Mouse (Mus musculus): ENCODE data around the gene Slco3a1.

Gene Slco3a1

DNA sequence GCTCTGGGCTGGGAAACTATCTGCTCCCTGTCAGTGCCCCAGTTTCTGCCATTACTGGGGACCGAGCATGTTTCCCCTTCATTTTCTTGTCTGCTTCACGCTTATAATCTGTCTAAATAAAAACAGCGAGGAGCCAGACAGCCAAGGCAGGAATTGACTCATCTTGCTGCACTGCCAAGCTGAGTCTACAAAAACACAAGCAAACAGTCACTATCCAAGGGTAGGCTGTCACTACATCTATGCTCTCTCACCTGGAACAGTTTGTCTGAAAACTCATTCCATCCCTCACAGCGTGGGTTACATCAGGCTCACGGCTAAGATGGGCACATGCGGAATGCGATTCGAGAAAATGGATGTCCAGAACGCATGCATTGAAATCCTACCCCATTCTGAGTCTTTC lies 207.6 kb downstream of the Slco3a1 start:
- DNase-seq (ENCODE audit: low read depth): no peak

DNA sequence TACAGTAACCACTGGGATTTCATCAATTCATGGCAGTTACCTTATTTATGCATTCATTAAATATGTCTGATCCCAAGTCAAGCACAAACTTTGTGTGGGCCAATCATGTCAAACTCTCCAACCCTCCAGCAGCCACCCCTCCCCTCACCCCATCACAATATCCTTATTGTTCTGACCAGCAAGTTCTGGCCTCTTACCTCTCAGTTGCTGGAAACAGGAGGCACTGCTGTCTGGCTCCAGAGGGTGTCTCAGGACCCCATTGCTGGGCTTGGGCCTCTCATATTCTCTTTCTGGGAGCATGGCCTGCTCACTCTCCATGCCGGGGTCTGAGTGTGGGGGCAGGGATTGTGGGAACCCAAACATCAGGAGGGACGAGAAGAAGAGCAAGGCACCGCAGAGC lies 208.1 kb downstream of the Slco3a1 start:
- no peak for DNase-seq (ENCODE audit: low read depth)

DNA sequence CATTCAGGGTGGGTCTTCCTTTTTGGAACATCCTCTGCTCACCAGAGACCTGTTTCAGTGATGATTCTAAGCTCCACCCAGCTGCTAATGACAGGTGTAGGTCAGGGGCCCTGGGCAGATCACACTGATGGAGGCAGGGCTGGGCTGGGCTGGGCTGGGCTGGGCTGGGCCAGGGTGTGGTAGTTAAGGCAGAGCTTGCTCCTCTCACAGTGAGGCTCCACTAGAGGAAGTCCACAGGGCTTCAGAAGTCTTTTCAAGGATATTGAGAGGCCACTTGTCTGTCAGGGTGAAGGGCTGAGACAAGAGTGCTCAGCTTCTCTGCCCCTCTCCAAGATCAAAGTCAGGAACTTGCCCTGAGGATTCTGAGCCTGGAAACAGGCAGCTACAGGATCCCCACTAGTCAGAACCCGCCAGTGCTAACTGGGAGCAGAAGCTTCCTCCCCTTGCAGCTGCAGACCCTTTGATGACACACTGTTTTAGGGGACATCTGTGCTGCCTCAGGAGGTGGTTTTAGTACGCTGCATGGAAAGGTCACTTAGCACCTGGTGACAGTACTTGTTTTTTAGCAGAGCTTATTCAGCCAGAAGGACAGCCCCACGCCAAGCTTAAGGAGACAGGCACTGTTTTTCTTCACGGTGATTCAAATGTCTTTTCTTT lies 213.3 kb downstream of the Slco3a1 start:
- peak; percentile 7 for DNase-seq (ENCODE audit: low read depth)

DNA sequence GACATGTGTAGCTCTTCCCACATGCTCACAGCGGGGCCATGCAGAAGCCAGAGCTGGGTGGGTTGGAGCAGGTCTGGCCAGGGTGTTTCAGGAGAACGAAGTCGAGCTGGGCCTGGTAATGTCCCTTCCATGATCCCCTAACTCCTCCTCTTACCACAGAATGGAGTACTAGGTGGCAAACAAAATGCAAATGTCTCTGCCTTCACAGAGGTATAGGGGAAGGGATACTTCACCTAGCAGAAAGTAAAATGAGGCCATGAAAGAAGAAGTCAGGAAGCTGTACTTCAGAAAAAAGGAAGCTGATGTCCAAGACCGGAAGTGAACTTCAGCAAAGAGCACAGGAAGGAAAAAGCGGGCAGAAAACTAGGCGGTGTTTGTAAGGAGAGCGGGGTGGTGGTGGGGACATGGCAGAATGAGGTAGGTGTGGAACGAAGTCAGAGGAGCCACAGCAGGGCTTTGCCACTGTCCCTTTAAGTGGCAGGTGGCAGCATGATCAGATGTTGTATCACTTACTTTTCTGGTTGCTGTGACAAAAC lies 214.1 kb downstream of the Slco3a1 start:
- peak; percentile 35 for DNase-seq (ENCODE audit: low read depth)

DNA sequence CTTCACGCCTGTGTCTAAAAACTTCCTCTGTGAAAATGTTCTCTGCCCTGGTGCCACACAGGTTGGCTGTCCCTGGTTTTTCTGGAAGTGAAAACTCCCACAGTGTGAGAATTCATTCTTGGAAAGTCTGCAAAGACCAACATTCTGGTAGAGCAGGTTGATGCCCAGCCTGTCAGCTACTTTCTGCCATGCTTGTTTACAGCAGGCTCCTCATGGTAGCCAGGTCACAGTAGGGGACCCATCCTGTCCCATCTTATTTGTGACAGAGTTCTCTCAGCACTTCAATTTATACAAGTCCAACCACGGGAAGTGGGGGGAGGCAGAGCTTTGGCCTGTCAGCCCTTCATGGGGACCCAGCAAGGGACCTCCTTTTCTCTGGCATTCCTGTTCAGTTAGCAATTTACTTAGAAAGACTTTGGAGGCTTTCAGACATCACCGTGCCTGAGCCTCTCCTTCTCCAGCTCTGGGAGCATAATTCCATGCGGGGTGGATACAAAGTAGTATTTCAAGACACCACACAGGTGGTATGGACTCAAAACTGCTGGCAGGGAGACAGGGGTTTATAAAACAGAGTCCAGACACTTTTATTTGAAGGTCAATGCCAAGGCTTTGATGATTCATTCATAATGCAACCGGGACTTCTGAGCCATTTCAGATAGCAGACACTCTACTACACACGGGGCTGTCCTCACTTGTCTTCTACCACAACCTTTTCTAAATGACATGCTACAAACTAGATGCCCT lies 216.7 kb downstream of the Slco3a1 start:
- DNase-seq (ENCODE audit: low read depth): no peak

DNA sequence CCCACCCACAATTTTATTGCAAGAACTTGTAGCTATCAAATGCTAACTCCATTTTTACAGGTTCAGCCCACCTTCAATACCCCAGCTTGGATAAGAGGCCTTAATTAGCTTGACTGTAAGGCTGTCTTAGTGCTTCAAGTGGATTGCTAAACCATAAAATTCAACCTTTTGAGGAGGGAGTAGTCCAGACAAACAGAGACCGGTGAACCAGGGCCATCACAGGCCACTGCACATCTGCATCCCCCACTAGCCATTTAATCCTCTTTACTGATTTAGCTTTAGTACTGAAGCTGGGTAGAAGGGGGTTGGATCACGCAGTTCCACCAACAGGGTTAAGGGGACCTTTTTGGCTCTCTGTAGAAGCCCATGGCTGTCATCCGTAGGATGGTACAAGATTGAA lies 222.3 kb downstream of the Slco3a1 start:
- DNase-seq (ENCODE audit: low read depth): no peak

DNA sequence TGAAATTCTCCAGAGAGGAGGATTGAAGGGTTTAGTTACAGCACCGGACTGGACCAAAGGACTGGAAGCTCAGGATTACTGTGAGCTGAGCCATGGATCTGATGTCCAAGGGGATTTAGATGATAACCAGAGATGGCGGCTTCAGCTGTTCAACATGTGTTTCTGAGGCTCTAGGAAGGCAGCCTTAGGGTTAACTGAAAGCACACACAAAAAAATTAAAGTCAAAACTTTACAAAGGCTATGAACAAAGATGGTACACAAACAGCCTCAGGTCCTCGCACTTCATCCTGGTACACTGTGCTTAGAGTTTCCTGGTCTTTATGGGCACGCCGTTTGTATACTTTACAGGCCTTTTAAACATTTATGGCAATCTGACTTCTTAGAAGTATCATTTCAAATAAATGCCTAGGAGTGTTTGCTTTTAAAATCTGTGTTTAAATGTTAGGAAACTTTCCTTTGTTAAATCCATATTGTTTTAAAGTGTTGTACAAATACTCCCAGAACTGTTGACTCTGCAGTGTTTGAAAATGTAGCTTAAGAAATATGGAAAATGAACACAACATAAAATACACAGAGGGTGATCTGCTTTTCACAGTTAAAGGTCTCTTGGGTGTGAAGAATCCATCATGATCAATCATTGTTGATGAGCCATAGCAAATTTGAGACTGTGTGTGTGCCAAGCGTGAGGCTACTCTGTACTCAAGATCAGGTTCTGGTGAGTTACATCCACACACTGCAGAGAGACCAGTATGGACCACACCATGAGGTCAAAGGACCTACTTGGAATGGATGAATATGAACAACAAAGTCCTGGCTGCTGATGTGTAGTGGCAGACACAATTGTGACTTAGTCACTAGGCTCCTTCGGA lies 223.5 kb downstream of the Slco3a1 start:
- DNase-seq (ENCODE audit: low read depth): no peak

DNA sequence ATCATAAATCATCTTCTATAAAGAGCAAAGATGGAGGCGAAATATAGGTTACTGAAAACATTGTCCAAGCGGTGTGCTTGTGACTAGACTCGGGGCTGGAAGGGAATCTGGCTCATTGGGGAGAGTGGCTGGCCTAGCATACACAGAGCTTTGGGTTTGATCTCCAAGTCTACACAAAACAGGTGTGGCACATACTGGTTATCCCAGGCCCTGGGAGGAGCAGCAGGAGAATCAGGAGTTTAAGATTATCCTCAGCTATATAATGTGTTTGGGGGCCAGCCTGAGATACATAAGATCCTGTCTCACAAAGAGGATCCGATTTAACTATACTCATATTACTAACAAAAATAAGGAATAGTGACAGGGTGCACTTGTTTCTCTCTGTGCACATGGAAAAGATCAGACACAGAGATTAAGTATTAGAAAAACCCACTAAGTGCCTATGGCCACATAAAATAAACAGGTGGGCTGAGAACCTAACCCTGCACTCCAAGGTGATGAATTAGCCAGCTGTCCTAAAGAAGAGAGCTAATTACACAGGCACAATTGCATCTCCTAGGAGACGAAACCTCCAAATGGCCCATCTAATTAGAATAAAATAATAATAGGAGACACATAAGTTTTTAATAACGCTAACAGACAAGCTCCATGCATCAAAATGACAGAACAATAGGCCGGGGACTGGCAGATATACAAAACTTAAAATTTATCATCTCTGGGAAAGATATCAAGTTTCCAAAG lies 224.3 kb downstream of the Slco3a1 start:
- no peak for DNase-seq (ENCODE audit: low read depth)

DNA sequence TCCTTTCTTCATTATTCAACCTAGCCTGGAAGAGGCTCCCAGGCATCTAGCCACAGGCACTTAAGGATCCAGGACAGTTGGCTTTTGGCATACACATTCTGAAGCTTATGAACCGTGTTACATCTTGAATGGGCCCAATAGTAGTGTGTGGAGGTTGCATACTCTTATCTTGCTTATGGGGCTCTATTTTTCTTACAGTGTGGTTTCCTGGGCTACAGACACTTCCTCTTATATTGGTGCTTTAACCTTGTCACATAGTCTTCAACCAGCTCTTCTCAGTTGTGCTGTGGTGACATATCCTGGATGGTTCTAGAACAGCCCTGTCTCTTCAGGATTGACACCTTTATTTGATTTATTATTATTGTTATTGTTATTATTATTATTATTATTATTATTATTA lies 225.6 kb downstream of the Slco3a1 start:
- no peak for DNase-seq (ENCODE audit: low read depth)

DNA sequence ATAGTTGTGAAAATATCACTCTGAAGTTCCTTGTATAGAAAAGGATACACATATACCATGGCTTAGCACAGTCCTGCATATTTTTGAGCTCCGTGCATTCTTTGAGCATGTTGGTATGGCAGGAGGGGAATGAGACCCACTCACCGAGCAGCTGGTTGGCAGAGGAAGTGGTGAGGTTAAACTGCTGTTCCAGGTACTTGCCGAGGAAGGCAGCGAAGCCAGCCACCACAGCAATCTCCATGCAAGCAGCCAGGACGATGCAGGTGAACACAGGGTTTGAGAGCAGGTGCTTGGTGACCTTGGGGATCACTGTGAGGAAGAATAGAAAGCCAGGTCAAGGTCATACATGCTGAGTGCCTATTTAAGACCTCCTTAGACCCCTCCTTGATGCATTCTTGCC lies 226.9 kb downstream of the Slco3a1 start:
- no peak for DNase-seq (ENCODE audit: low read depth)

DNA sequence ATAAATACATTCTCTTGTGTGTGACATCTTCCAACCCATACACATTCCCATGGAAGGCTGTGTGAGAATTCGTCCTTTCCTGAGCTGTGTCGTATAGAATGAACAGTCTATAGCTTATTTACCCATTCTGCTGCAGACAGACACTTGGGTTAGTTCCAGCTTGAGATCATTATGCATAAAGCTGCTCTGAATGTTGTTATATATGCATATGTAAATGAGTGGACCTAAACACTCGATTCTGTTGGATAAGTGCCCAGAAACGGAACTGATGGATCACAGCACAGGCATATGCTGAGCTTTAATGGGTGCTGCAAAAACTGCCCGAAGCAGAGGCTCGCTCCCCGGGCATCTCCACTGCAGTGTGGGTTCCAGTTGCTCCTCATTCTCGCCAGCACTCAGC lies 229.5 kb downstream of the Slco3a1 start:
- no peak for DNase-seq (ENCODE audit: low read depth)

DNA sequence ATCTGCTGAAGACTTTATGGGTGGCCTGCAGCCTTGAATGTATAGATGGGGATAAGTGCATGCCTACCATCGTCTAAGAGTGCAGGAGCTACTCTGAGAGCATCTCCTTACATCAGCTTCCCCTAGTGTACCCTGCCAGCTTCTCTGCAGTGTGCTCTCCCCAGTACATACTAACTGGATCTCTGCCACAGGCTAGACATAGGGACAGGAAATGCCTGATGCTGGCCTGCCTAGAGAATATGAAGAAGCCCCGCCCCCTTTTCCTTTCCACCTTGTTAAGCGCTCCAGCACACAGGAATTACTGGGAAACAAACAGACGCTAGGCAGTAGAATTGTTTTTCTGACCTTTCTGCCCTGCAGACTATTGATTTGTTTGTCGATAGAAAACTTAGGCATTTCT lies 230.9 kb downstream of the Slco3a1 start:
- no peak for DNase-seq (ENCODE audit: low read depth)

DNA sequence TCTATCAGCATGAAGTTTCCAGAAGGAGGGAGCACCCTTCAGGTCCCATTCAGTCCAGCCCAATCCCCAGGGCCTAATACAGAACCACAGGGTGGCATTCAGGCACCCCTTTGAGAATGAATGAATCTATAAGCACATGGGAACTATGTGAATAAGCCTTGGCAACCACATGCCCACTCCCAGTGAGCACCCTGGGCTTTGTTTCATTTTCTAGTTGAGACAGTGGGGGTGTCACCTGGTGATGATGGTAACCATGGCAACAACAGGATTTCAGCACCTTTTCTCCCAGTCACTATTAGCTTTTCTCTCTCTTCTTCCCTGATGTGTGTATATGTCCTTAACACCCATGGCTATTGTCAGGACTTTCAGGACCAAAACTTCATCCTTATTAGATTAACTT lies 231.4 kb downstream of the Slco3a1 start:
- DNase-seq (ENCODE audit: low read depth): peak; percentile 8

DNA sequence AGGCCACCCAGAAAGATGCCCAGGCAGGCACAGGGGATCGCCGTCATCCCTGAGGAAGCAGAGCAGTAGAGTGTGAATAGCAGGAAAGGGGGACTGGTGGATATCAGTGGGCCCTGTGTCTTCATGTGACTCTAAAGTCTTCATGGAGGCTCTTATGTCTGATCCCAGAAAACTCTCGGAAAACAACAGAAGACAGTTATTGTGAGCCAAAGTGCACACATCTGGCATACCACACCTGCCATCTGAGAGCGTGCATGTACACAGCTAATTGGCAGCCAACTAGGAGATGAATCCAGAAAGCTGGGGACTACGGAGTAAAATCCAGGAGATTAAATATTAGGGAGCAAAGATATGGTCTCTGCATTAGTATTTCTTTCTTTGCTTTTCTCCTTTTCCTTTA lies 233.9 kb downstream of the Slco3a1 start:
- DNase-seq (ENCODE audit: low read depth): no peak

DNA sequence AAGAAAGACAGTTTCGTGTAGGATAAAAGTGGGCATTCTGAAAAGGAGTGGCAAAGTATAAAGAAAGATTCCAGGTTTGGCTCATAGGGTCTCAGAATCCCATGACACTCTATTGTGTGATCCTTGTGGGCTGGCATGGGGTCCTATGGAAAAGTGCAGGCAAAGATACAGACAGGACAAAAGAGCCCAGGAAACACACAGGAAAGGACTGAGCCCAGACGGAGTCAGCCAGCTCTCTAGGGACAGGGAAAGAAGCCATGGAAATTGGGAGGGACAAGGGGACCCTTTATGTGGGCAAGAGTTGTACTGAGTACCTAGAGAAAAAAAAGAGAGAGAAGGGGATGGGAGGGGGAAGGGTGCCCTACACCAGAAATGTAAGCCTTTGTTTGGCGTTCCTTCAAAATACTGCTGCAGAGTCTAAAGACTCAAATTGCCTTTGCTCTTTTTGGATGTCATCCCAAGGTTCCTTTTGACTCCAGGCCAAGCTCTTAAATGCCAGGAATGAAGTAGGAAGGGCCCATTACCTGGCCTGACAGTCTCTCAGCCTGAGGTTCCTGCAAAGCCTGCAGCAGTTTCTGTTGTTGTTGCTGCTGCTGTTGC lies 238.6 kb downstream of the Slco3a1 start:
- DNase-seq (ENCODE audit: low read depth): no peak

DNA sequence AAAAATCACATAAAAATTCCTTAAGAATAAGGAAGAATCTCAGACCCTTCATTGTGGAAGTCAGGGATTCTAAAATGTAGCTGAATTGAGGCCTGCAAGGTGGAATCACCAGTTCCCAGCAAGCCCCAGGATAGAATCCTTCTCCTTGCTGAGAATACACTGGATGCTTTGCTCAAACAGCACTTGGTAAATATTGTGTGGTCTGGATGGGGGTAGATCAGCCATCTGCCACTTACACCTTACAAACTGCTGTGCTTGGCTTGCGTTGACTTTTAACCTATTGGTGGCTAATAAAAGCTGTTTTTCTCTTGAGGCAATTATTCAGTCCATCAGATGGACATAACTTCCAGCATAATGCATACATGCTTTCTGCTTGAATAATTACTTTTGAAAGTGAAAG lies 240.3 kb downstream of the Slco3a1 start:
- no peak for DNase-seq (ENCODE audit: low read depth)

DNA sequence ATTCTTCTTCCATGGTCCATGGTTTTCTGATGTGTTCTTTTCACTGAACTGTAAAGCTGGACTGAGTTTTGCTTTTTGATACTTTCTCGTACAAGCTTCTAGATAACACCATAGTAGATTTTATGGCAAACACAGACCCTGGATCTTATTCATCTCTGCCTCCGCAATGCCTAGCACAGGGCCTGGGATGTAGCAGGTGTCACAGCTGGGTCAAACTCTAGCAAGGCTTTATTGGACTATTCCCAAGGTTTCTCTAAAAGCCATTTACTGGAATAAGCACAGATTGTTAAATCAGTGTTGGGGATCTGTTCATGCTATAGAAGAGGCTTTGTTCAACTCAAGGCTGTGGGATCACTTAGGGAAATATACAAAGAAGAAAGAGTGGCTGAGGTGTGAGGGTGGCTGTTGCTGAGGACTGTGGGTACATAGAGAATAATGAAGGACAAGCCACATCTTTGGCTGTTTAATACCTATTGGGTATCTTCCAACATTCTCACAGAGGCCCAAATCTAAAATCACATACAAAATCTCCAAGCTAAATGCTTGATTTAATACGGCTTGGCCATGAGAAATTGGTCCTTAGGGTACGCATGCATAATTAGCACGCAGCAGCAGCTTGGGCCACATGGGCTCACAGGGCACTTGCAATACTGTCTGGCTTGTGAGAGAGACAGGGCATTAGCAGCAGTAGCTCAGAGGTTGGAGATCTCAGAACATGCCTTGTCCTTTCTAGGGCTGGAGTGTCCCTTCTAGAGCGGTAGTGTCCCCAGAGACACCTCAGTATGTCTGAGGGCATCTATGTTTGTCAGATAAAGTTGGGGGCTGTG lies 241.1 kb downstream of the Slco3a1 start:
- DNase-seq (ENCODE audit: low read depth): no peak

DNA sequence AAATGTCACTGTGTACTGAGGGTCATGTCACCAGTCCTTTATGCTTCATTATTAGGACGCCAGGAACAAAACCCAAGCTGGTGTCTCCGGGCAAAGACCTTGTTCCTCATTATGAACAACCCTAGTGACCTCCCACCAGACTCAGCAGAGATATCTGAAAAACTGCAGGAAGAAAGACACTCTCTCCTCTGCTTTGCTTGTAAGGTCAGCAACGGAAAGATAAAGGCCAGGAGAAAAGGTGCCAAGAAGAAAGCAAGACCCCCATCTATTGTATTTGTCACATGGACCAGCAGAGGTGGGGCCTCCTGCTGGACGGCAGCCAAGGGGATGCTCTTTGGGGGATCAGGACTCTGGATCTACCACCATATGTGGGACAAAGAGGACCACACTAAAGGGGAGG lies 243.0 kb downstream of the Slco3a1 start:
- DNase-seq (ENCODE audit: low read depth): no peak

DNA sequence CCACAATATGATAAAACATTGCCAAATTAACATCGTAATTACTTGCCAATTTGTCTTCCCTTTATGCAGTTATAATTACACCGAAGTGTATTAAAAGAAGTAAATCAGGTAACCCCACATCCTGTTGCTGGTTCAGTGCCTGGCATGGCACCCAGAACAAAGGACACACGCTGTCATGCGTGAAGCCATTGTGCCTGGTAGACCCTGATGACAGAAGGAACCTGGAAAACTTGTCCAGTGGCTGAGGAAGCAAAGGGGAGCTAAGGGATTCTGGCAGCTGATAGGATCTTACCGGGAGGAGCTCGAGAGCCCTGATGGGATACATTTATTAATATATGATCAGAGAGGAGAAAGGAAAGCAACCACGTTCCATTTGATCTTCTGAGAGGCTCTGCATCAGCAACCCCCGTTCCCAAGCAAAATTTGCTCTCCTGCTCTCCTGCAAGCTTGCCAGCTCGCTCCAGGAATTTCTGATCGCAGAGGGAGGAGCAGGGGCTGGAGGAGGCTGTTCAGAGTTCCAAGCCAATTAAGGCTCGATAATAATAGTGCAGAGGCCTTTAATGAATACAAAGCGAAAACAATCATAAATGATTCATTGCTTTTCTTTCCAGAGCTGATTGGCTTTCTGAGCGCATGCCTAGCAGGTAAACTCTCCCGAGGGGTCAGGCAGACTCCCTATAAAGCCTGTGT lies 250.8 kb downstream of the Slco3a1 start:
- DNase-seq (ENCODE audit: low read depth): no peak

DNA sequence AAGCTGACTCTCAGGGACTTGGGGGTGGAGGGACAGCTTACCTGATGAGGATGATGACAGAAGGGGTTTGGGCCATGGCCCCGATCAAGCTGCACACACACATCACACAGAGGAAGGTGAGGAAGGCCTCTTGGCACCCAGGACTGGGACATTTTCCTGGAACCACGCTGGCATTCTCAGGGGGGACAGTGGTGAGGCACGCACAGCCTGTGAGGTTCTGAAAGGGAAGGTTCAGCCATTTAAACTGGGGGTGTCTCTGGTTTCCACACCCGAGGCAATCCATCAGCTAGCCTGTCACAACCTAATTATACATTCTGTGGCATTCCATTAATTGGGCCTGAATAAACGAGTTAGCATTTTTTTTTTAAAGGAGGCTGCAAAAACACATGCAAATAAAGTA lies 251.5 kb downstream of the Slco3a1 start:
- no peak for DNase-seq (ENCODE audit: low read depth)
